Mouse (Mus musculus): ENCODE data around the gene Ptpa. TPM values are rescaled to one million over a fixed set of nuclear protein-coding genes. Genes with fewer than 3 reads are reported as not detected.

Gene Ptpa
- 100 to 1,000 TPM in 1 of 2 experiments, 10 to 100 TPM in 1; 99.1 to 109 TPM for total RNA-seq (2021)
- long read RNA-seq, experiment 1, transcript Ptpa-201 (10 exons, 2,586 nt) = minor isoform, 21 of 68 reads
- long read RNA-seq, experiment 1, transcript Ptpa-208 (3 exons, 989 nt) = major isoform, 22 of 68 reads
- long read RNA-seq, experiment 1, partial matches to known transcripts = 23 of 68 reads
- long read RNA-seq, experiment 1, other reads (novel, unspliced or antisense) = 2 of 68 reads
- long read RNA-seq, experiment 2, transcript Ptpa-208 (3 exons, 989 nt) = major isoform, 17 of 62 reads
- long read RNA-seq, experiment 2, transcript Ptpa-201 (10 exons, 2,586 nt) = major isoform, 17 of 62 reads
- long read RNA-seq, experiment 2, partial matches to known transcripts = 28 of 62 reads
- long read RNA-seq, experiment 2, other reads (novel, unspliced or antisense) = 0 of 62 reads

GRCm38 (mm10) chr2:30415936-30416648, at the start of gene Ptpa:
Gene Ptpa (plus strand): TSS chr2:30416039.
- intact Hi-C loops (cut with DNase I) = no loop called here
- peak; percentile 93 to 96 for DNase-seq

DNA sequence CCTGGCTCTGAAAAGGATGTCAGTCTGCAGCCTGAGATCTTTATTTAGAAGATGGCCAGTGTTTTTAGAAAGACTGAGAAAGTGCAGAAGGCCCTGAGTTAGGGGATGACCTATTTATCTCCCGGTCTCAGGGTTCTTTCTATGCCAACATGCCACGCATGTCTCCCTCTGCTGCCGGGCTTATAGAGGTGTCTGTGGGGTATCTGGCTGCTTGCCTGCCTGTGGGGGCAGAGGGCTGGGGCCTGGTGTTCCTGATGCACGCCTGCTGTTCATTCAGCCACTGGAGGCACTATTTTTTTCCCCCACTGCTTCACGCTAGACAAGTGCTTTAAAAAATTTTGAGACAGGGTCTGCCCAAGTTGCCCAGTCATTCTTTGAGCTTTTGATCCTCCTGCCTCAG, 49.6 kb upstream of the Ptpa start:
- peak in 1 of 2 experiments; percentile 37 for DNase-seq
- intact Hi-C loops (cut with DNase I) = loop anchor here (5.0 kb wide), 1 partner anchor 36 kb away; no protein-coding TSS in a partner anchor

GRCm38 (mm10) chr2:30371544-30371943, 44.3 kb upstream of the Ptpa start:
- intact Hi-C loops (cut with DNase I) = no loop called here

GRCm38 (mm10) chr2:30372726-30373125, 43.1 kb upstream of the Ptpa start:
- intact Hi-C loops (cut with DNase I) = no loop called here
- no peak for DNase-seq

More at GRCm38 (mm10) chr2:30371544-30371943, 44.3 kb upstream of the Ptpa start:
- no peak for DNase-seq

DNA sequence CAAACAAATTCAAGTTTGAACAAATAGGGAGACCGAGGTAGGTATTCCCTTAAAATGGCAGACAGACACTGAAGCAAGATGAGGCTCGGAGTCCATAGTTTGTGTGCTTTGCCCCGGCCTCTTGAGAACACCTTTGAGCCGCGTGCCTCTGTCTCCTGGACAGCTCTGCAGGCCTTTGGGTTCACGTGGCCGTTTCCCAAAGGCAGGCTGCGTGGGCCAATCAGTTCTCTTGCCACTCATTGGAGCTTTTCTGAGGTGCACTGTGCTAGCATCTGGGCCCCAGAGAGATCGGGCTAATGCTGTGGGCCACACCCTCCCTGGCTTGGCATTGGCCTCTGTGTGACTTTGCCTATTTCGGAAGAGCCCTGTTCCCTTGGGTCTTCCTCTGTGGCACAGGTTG, 39.9 kb upstream of the Ptpa start:
- intact Hi-C loops (cut with DNase I) = no loop called here
- DNase-seq = no peak

DNA sequence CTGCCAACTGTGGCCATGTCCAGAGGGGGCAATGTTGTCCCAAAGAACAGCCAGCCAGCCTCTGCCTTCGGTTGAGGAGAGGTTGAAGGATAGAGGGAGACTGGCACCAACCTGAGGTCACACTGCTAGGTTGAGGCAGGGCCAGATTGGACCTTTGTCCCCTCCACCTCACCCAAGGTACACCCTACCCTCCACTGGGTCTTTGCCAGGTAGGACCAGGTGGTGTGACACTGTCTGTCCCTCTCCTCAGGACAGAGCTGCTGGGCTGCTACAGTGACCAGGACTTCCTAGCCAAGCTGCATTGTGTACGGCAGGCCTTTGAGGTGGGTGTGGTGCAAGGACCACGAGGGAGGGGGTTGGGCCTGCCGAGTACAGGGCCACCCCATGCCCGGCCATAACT, 38.1 kb upstream of the Ptpa start:
- intact Hi-C loops (cut with DNase I) = no loop called here
- no peak for DNase-seq

- DNase-seq = no peak
Observed at GRCm38 (mm10) chr2:30379307-30379706, 36.5 kb upstream of the Ptpa start.

DNA sequence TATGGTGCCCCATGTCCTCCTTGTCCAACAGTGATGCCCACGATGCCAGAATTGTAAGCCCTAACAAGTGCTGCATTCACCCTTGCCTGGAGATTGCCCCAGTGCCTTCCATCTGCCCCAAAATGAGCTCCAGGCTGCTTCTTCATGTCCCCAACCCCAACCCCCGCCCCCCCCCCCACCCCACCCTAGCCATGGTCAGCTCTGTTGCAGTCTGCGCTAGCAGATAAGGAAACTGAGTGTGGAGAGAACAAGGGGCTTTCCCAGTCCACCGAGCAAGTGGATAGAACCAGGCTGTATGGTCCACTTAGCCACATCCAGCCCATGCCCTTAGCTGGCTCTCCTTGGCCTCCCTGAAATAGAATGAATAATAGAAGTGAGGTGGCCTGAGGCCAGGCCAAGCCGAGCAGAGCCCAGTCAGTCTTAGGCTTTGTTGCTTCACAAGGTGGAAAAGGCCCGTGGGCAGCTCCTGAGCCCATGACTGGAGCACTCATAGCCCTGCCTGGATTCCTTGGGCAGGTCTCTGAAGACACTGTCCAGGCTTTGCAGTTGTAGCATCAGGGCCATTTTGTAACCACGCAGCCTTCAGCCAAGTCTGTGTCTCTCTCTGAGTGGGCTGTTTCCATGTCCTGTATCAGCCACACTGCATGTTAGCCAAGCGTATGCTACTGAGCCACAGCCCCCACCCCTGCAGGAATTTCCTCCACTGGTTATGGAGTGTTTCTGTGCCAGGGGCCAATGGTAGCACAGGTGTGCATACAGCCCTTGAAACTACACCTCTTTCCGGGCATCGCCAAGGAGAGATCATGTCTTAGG, 35.1 kb upstream of the Ptpa start:
- DNase-seq = peak; percentile 23 to 39
- intact Hi-C loops (cut with DNase I) = no loop called here

More at GRCm38 (mm10) chr2:30379307-30379706, 36.5 kb upstream of the Ptpa start:
- intact Hi-C loops (cut with DNase I) = no loop called here

DNA sequence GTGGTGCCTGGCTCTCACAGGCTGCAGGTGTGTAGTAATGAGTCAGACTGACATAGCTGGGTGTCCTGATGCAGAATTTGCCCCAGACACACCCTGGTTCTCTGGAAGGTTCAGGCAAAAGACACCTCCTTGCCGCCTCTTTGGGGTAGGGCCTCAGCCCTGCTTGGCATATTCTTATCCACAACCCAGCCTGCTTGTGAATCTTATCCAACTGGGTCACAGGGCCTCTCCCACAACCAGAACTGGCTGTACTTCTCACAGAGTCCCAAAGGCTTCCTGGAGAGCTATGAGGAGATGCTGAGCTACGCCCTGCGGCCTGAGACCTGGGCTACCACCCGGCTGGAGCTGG, 34.5 kb upstream of the Ptpa start:
- intact Hi-C loops (cut with DNase I) = no loop called here
- DNase-seq = peak; percentile 35 to 42

- no peak for DNase-seq
- intact Hi-C loops (cut with DNase I) = no loop called here
Observed at GRCm38 (mm10) chr2:30384814-30385213, 31.0 kb upstream of the Ptpa start.

DNA sequence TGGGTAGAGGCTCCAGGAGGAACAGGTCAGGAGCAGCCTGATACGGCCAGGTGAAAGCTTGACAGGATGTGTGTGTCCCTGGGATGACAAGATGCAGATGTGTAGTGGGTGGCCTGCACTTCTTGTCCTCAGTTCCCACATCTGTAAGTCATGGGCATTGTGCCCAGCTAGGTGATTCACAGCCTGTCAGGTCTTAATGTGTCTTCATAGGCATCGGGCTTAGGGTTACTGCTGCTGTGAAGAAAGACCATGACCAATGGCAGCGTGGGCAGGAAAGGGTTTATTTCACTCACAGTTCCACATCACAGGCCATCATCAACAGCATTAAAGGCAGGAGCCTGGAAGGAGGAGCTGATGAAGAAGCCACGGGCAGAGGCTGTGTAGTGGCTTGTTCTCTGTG, 30.2 kb upstream of the Ptpa start:
- intact Hi-C loops (cut with DNase I) = no loop called here
- no peak for DNase-seq

- no peak for DNase-seq
- intact Hi-C loops (cut with DNase I) = no loop called here
Observed at GRCm38 (mm10) chr2:30386913-30387312, 28.9 kb upstream of the Ptpa start.

DNA sequence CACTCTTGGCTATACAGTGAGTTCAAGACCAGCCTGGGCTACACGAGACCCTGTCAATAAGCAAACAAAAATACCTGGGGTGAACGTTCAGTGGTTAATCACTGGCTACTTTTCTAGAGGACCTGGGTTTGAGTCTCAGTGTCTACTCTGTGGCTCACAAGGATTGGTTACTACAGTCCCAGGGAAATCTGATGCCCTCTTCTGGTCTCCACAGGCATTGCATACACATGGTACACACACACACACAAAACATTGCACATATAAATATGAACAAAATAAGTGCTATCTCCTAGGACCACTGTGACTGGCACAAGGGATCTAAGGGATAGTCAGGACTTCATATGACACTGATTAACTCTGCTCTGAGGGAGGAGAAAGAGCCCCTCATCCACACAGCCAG, 26.8 kb upstream of the Ptpa start:
- intact Hi-C loops (cut with DNase I) = no loop called here
- DNase-seq = no peak

GRCm38 (mm10) chr2:30392114-30392576, 23.7 kb upstream of the Ptpa start, which contains the start of gene Dolpp1:
Gene Dolpp1 (plus strand): TSS chr2:30392254.
- peak; percentile 93 to 94 for DNase-seq
- intact Hi-C loops (cut with DNase I) = no loop called here

- DNase-seq = peak; percentile 85
- intact Hi-C loops (cut with DNase I) = no loop called here
Observed at GRCm38 (mm10) chr2:30392577-30393369, 23.1 kb upstream of the Ptpa start.

DNA sequence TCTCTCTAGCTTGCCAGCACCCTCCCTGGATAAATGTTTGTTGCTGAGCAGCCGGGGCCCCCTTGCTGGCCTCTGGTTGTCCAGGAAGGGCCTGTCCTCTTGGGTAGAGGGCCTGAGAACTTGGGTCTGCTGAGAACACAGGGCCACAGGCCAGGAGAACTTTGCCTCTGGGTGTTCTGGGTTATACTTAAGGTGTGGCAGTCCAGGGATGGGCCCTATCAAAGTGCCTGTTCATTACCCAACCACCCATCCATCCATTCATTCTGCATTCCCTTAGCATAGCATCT, 22.5 kb upstream of the Ptpa start:
- intact Hi-C loops (cut with DNase I) = no loop called here
- DNase-seq = no peak

GRCm38 (mm10) chr2:30395757-30396156, 20.1 kb upstream of the Ptpa start:
- intact Hi-C loops (cut with DNase I) = no loop called here
- DNase-seq = no peak

GRCm38 (mm10) chr2:30396246-30396645, 19.6 kb upstream of the Ptpa start:
- intact Hi-C loops (cut with DNase I) = no loop called here
- DNase-seq = no peak

- intact Hi-C loops (cut with DNase I) = no loop called here
- DNase-seq = no peak
Observed at GRCm38 (mm10) chr2:30397986-30398512, 17.8 kb upstream of the Ptpa start.

Data from heart, postnatal 14 days (tissue).